Mouse (Mus musculus): ENCODE measurements around the gene Plekho2. TPM values are rescaled to one million over a fixed set of nuclear protein-coding genes. Genes with fewer than 3 reads are reported as not detected.

Plekho2 gene
- total and polyA plus RNA-seq, 3 experiments: 7.6 to 12.9 TPM; not detected in 1

GRCm38 (mm10) chr9:65587270-65587572 lies 7.4 kb upstream of the Plekho2 start:
- peak overlapping the region; percentile 68 for H3K27ac ChIP-seq (ENCODE audit: control insufficient read depth, low read depth, low read length)
- peak; percentile 70 for DNase-seq (ENCODE audit: low read depth, low spot score)

DNA sequence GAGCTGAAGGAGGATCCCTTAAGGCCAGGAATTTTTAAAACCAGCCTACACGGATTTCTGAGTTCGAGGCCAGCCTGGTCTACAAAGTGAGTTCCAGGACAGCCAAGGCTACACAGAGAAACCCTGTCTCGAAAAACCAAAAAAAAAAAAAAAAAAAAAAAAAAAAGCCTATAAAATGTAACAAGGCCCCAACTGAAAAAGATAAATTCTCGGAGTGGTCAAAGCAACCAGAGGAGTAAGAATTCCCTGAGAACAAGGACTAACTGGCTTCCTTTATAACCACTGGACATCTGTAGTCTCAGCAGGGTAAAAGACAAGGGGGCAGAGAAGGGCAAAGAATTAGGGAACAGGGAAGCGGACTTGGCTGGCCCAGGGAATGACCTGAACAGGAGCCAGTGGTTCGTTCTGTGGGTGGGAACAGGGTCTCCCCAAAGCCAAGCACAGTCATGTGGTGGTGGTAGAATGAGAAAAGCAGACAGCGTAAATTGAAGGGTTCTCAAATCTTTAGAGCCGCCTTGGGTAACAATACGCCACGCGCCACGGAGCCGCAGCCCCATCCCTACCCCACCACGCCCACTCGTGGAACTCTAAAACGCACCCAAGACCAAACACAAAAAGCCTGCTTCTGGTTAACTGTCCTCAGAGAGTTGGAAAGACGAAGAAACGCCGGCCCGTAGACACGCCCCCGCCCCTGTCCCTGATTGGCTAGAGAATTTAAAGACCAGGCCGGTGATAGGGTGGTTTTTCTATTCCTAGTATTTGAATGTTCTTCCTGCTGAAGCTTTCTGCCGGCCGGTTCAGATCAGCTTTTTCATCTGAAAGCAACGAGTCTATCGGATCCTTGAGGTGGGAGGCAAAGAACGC lies 6.8 kb upstream of the Plekho2 start, which contains the start of gene Pif1:
Gene Pif1 (plus strand): TSS at position 755 of the 864 bp plus-strand sequence.
- no peaks in the 10 kb centered on the region for H3K27me3 ChIP-seq (ENCODE audit: control insufficient read depth in 1 of 2, insufficient read depth in 2 of 2, low read length in 2 of 2)
- peak within 1 kb of the TSS; percentile 65 to 92 for H3K4me3 ChIP-seq (ENCODE audit: control insufficient read depth in 1 of 2, insufficient read depth in 1 of 2, low read depth in 2 of 2, low read length in 2 of 2)
- no peaks in the 10 kb centered on the region for H3K9me3 ChIP-seq (replicated peaks; ENCODE audit: insufficient read depth, low read length)
- peak; percentile 97 for DNase-seq (ENCODE audit: low read depth, low spot score)
- peaks cover 5 to 8% of the 10 kb centered on the region in 2 experiments; a peak in 2 of 4 replicates for H3K4me1 ChIP-seq (ENCODE audit: control insufficient read depth in 1 of 2, insufficient read depth in 2 of 2, low read length in 2 of 2)
- peak within 1 kb of the TSS; percentile 94 for H3K9ac ChIP-seq (ENCODE audit: control insufficient read depth, low read depth, low read length, poor library complexity, severe bottlenecking)
- peaks cover 2 to 18% of the 10 kb centered on the region in 2 experiments; a peak in 3 of 4 replicates for H3K36me3 ChIP-seq (ENCODE audit: control insufficient read depth in 1 of 2, insufficient read depth in 2 of 2, low read length in 2 of 2)
- H3K79me2 ChIP-seq (ENCODE audit: control insufficient read depth, insufficient read depth, low read length, poor library complexity): peaks cover 24% of the 10 kb centered on the region
- H3K27ac ChIP-seq (ENCODE audit: control insufficient read depth, low read depth, low read length): peak within 1 kb of the TSS; percentile 95
- TF ChIP-seq ETS1 (IDR thresholded peaks at IDR 0.05; ENCODE audit: low read depth, low read length) (0 out of 2 replicates have a peak, but pooled peaks have one; percentile 4), ELF1 (IDR thresholded peaks at IDR 0.05; ENCODE audit: low read depth, low read length) (peak; percentile 70), CHD2 (IDR thresholded peaks at IDR 0.05; ENCODE audit: low read length) (peak; percentile 18; the same call in 1 of the 2 replicates), USF1 (IDR thresholded peaks at IDR 0.05; ENCODE audit: low read depth, low read length) (no peak), SMC3 (IDR thresholded peaks at IDR 0.05; ENCODE audit: low read depth, low read length) (no peak), MYB (IDR thresholded peaks at IDR 0.05; ENCODE audit: low read depth, low read length) (no peak), NELFE (IDR thresholded peaks at IDR 0.05; ENCODE audit: low read depth, low read length) (peak; percentile 92), BHLHE40 (IDR thresholded peaks at IDR 0.05; ENCODE audit: borderline replicate concordance, low read depth, low read length) (no peak), HCFC1 (IDR thresholded peaks at IDR 0.05; ENCODE audit: low read depth, low read length) (peak; percentile 42; the same call in 1 of the 2 replicates), POLR2A (IDR thresholded peaks at IDR 0.05; ENCODE audit: control insufficient read depth in 1 of 2, insufficient read depth in 1 of 2, low read depth in 1 of 2, low read length in 2 of 2, poor library complexity in 1 of 2) (peak; percentile 49 to 91; a peak in 3 of 4 replicates), SIN3A (IDR thresholded peaks at IDR 0.05; ENCODE audit: low read length) (peak; percentile 98; the same call in 1 of the 2 replicates), MAX (IDR thresholded peaks at IDR 0.05; ENCODE audit: low read length) (peak; percentile 60; the same call in 1 of the 2 replicates), POLR2AphosphoS2 (IDR thresholded peaks at IDR 0.05; ENCODE audit: low read length) (peak; percentile 92), ZMIZ1 (IDR thresholded peaks at IDR 0.05; ENCODE audit: low read depth, low read length) (peak; percentile 89)

More at GRCm38 (mm10) chr9:65587270-65587572, 7.4 kb upstream of the Plekho2 start:
- no peak for TF ChIP-seq ZNF384 (IDR thresholded peaks at IDR 0.05; ENCODE audit: low read depth, low read length)
- TF ChIP-seq GABPA (IDR thresholded peaks at IDR 0.05; ENCODE audit: low read depth, low read length): no peak
- TF ChIP-seq MAZ (IDR thresholded peaks at IDR 0.05; ENCODE audit: low read depth, low read length): no peak
- no peak for TF ChIP-seq CTCF (IDR thresholded peaks at IDR 0.05 in 2 of 3, conservative IDR thresholded peaks at IDR 0.05 in 1 of 3; ENCODE audit: control insufficient read depth in 1 of 3, insufficient read depth in 1 of 3, low read depth in 2 of 3, low read length in 3 of 3, poor library complexity in 1 of 3, severe bottlenecking in 1 of 3)
- TF ChIP-seq SMC3 (IDR thresholded peaks at IDR 0.05; ENCODE audit: low read depth, low read length): no peak
- TF ChIP-seq BHLHE40 (IDR thresholded peaks at IDR 0.05; ENCODE audit: borderline replicate concordance, low read depth, low read length): no peak
- TF ChIP-seq ZKSCAN1 (IDR thresholded peaks at IDR 0.05; ENCODE audit: low read depth, low read length): 0 out of 2 replicates have a peak, but pooled peaks have one; percentile 21
- TF ChIP-seq MYC (IDR thresholded peaks at IDR 0.05; ENCODE audit: low read depth, low read length): peak; percentile 15; the same call in 1 of the 2 replicates
- 0 out of 2 replicates have a peak, but pooled peaks have one; percentile 47 for TF ChIP-seq MXI1 (IDR thresholded peaks at IDR 0.05; ENCODE audit: low read depth, low read length)
- no peak for TF ChIP-seq ZC3H11A (IDR thresholded peaks at IDR 0.05; ENCODE audit: low read depth, low read length)
- no peak; the same call in 1 of the 2 replicates for TF ChIP-seq RCOR1 (IDR thresholded peaks at IDR 0.05; ENCODE audit: low read depth, low read length)
- TF ChIP-seq ETS1 (IDR thresholded peaks at IDR 0.05; ENCODE audit: low read depth, low read length): no peak
- 0 out of 2 replicates have a peak, but pooled peaks have one; percentile 30 for TF ChIP-seq E2F4 (IDR thresholded peaks at IDR 0.05; ENCODE audit: borderline replicate concordance, low read depth, low read length)
- TF ChIP-seq MEF2A (IDR thresholded peaks at IDR 0.05; ENCODE audit: extremely low read depth, insufficient replicate concordance, low read depth, low read length, poor library complexity, severe bottlenecking): no peak
- TF ChIP-seq MYB (IDR thresholded peaks at IDR 0.05; ENCODE audit: low read depth, low read length): no peak; the same call in 1 of the 2 replicates
- 0 out of 2 replicates have a peak, but pooled peaks have one; percentile 15 for TF ChIP-seq CHD1 (IDR thresholded peaks at IDR 0.05; ENCODE audit: low read depth, low read length)
- no peak for TF ChIP-seq ELF1 (IDR thresholded peaks at IDR 0.05; ENCODE audit: low read depth, low read length)
- no peak for TF ChIP-seq MAX (IDR thresholded peaks at IDR 0.05; ENCODE audit: low read length)
- 0 out of 2 replicates have a peak, but pooled peaks have one; percentile 25 for TF ChIP-seq USF1 (IDR thresholded peaks at IDR 0.05; ENCODE audit: low read depth, low read length)
- no peak for TF ChIP-seq EP300 (IDR thresholded peaks at IDR 0.05; ENCODE audit: low read depth in 1 of 2, low read length in 2 of 2)
- TF ChIP-seq JUND (IDR thresholded peaks at IDR 0.05; ENCODE audit: low read depth, low read length): no peak
- TF ChIP-seq POLR2A (IDR thresholded peaks at IDR 0.05; ENCODE audit: control insufficient read depth in 1 of 2, insufficient read depth in 1 of 2, low read depth in 1 of 2, low read length in 2 of 2, poor library complexity in 1 of 2): no peak
- no peak for TF ChIP-seq TCF12 (IDR thresholded peaks at IDR 0.05; ENCODE audit: low read depth, low read length)
- no peak for TF ChIP-seq POLR2AphosphoS5 (IDR thresholded peaks at IDR 0.05; ENCODE audit: borderline replicate concordance, low read depth, low read length)
- TF ChIP-seq TBP (IDR thresholded peaks at IDR 0.05; ENCODE audit: low read depth, low read length): no peak
- no peak for TF ChIP-seq NRF1 (IDR thresholded peaks at IDR 0.05; ENCODE audit: insufficient read depth, low read depth, low read length, poor library complexity, severe bottlenecking)
- TF ChIP-seq NELFE (IDR thresholded peaks at IDR 0.05; ENCODE audit: low read depth, low read length): no peak
- TF ChIP-seq ZMIZ1 (IDR thresholded peaks at IDR 0.05; ENCODE audit: low read depth, low read length): no peak; the same call in 1 of the 2 replicates
- no peak for TF ChIP-seq MAFK (IDR thresholded peaks at IDR 0.05; ENCODE audit: borderline replicate concordance, low read depth, low read length)
- TF ChIP-seq UBTF (IDR thresholded peaks at IDR 0.05; ENCODE audit: borderline replicate concordance, insufficient read depth, low read depth, low read length): no peak
- no peak for TF ChIP-seq GATA1 (IDR thresholded peaks at IDR 0.05; ENCODE audit: low read depth, low read length)
- TF ChIP-seq USF2 (IDR thresholded peaks at IDR 0.05; ENCODE audit: borderline replicate concordance in 1 of 2, insufficient read depth in 1 of 2, low read depth in 1 of 2, low read length in 2 of 2): no peak
- 0 out of 2 replicates have a peak, but pooled peaks have one; percentile 8 for TF ChIP-seq CHD2 (IDR thresholded peaks at IDR 0.05; ENCODE audit: low read length)
- TF ChIP-seq TAL1 (IDR thresholded peaks at IDR 0.05; ENCODE audit: low read length): no peak
- peak; percentile 84 for TF ChIP-seq SIN3A (IDR thresholded peaks at IDR 0.05; ENCODE audit: low read length)
- no peak for TF ChIP-seq POLR2AphosphoS2 (IDR thresholded peaks at IDR 0.05; ENCODE audit: low read length)
- no peak for TF ChIP-seq RAD21 (IDR thresholded peaks at IDR 0.05; ENCODE audit: low read depth, low read length)
- Histone ChIP-seq H3K27me3 (ENCODE audit: control insufficient read depth in 1 of 2, insufficient read depth in 2 of 2, low read length in 2 of 2) (no peaks in the 10 kb centered on the region), H3K9ac (ENCODE audit: control insufficient read depth, low read depth, low read length, poor library complexity, severe bottlenecking) (peak overlapping the region; percentile 67), H3K36me3 (ENCODE audit: control insufficient read depth in 1 of 2, insufficient read depth in 2 of 2, low read length in 2 of 2) (peaks cover 2 to 18% of the 10 kb centered on the region in 2 experiments; a peak in 3 of 4 replicates), H3K79me2 (ENCODE audit: control insufficient read depth, insufficient read depth, low read length, poor library complexity) (peaks cover 24% of the 10 kb centered on the region), H3K9me3 (replicated peaks; ENCODE audit: insufficient read depth, low read length) (no peaks in the 10 kb centered on the region), H3K4me3 (ENCODE audit: control insufficient read depth in 1 of 2, insufficient read depth in 1 of 2, low read depth in 2 of 2, low read length in 2 of 2) (peak overlapping the region; percentile 65 to 92), H3K4me1 (ENCODE audit: control insufficient read depth in 1 of 2, insufficient read depth in 2 of 2, low read length in 2 of 2) (peaks cover 5 to 8% of the 10 kb centered on the region in 2 experiments; a peak in 2 of 4 replicates)

Measured in MEL (cell line).